10 mouse cellular contexts compared by ENCODE assay signal in genomic region chrX:134297195-134297594, GRCm38 (mm10). TPM values are rescaled to one million over a fixed set of nuclear protein-coding genes. Genes with fewer than 3 reads are reported as not detected.
DNase-seq lines count a peak whose midpoint lies in the region; ATAC-seq lines count a peak whose summit lies in the region.
"Had no signal": no experiment of that assay in that cellular context is flagged by ENCODE, and none has a peak within 500 bp of the region (broad histone marks: within the 10 kb centered on the region; RNA-seq: fewer than 3 reads in every experiment).

No protein-coding gene starts in this region.

- H3K9ac ChIP-seq in heart, embryonic 16.5 days (ENCODE audit: low read length) = peak overlapping the region; percentile 63
- H3K9ac ChIP-seq in forebrain, embryonic 11.5 days (ENCODE audit: low read length) = no peak overlapping the region
- H3K9ac ChIP-seq in midbrain, embryonic 11.5 days (ENCODE audit: low read length) = peak overlapping the region; percentile 33; the same call in 1 of the 2 replicates
- H3K9ac ChIP-seq: liver, embryonic 14.5 days had no signal

- H3K9me3 ChIP-seq in heart, embryonic 16.5 days (replicated peaks; ENCODE audit: control insufficient read depth, low read length) = no peaks in the 10 kb centered on the region
- H3K9me3 ChIP-seq in heart, embryonic 10.5 days = no peaks in the 10 kb centered on the region
- no peaks in the 10 kb centered on the region for H3K9me3 ChIP-seq in forebrain, embryonic 11.5 days (ENCODE audit: control insufficient read depth, low read length)
- H3K9me3 ChIP-seq in midbrain, embryonic 11.5 days (ENCODE audit: control insufficient read depth, low read length) = no peaks in the 10 kb centered on the region

- WGBS in heart, embryonic 16.5 days = 53% methylated on average over 4 of the region's 4 CpGs
- 35% methylated on average over 4 of the region's 4 CpGs for whole genome bisulfite sequencing in heart, embryonic 10.5 days
- WGBS in forebrain, embryonic 11.5 days = 31% methylated on average over 4 of the region's 4 CpGs
- WGBS in midbrain, embryonic 11.5 days = 29% methylated on average over 4 of the region's 4 CpGs

- H3K4me1 ChIP-seq in heart, embryonic 16.5 days (ENCODE audit: control insufficient read depth, insufficient read depth, low read length) = no peaks in the 10 kb centered on the region
- H3K4me1 ChIP-seq in heart, embryonic 10.5 days = 0 out of 2 replicates have a peak, but pooled peaks cover 5% of the 10 kb centered on the region
- H3K4me1 ChIP-seq in forebrain, embryonic 11.5 days (replicated peaks; ENCODE audit: control insufficient read depth, insufficient read depth, low read length) = no peaks in the 10 kb centered on the region
- no peaks in the 10 kb centered on the region; the same call in 1 of the 2 replicates for H3K4me1 ChIP-seq in midbrain, embryonic 11.5 days (ENCODE audit: control insufficient read depth, insufficient read depth, low read length)

- no peak for ATAC-seq in heart, embryonic 16.5 days (replicated peaks; ENCODE audit: extremely low read depth, insufficient read depth, low FRiP score)
- no peak for ATAC-seq in forebrain, embryonic 11.5 days (replicated peaks; ENCODE audit: low FRiP score)
- ATAC-seq in midbrain, embryonic 11.5 days (ENCODE audit: low FRiP score) = no peak
- no peak for ATAC-seq in erythroblast, adult 5-6 weeks (replicated peaks; ENCODE audit: low FRiP score, poor library complexity, severe bottlenecking)

- H3K36me3 ChIP-seq in heart, embryonic 16.5 days (ENCODE audit: control insufficient read depth, insufficient read depth) = no peaks in the 10 kb centered on the region
- no peaks in the 10 kb centered on the region for H3K36me3 ChIP-seq in heart, embryonic 10.5 days
- H3K36me3 ChIP-seq in forebrain, embryonic 11.5 days (ENCODE audit: control insufficient read depth, insufficient read depth, low read length) = no peaks in the 10 kb centered on the region
- H3K36me3 ChIP-seq in midbrain, embryonic 11.5 days (ENCODE audit: control insufficient read depth, insufficient read depth, low read length) = no peaks in the 10 kb centered on the region

- peak overlapping the region; percentile 71 for H3K4me2 ChIP-seq in heart, embryonic 16.5 days (ENCODE audit: low read depth, low read length)
- H3K4me2 ChIP-seq in forebrain, embryonic 11.5 days (ENCODE audit: low read depth, low read length, severe bottlenecking) = peak overlapping the region; percentile 53; the same call in 1 of the 2 replicates
- peak overlapping the region; percentile 51 for H3K4me2 ChIP-seq in midbrain, embryonic 11.5 days

- no peak for DNase-seq in heart, embryonic 10.5 days (ENCODE audit: low spot score)
- peak; percentile 36 for DNase-seq in cerebellum, adult 11-12 months
- DNase-seq in forebrain, embryonic 11.5 days (ENCODE audit: low spot score) = no peak
- DNase-seq in midbrain, embryonic 11.5 days (ENCODE audit: low spot score, missing footprints) = no peak
- no peak for DNase-seq in right cerebral cortex, postnatal 14 days
- no peak for DNase-seq in lung, adult 18-20 months

- H3K4me3 ChIP-seq in heart, embryonic 16.5 days (ENCODE audit: low read length) = peak overlapping the region; percentile 59
- H3K4me3 ChIP-seq in heart, embryonic 10.5 days = no peak overlapping the region
- H3K4me3 ChIP-seq in forebrain, embryonic 11.5 days (ENCODE audit: low read depth, low read length) = peak overlapping the region; percentile 39; the same call in 1 of the 2 replicates
- peak overlapping the region; percentile 40 for H3K4me3 ChIP-seq in midbrain, embryonic 11.5 days (ENCODE audit: low read depth, low read length)

- no peak overlapping the region for H3K27ac ChIP-seq in heart, embryonic 16.5 days (ENCODE audit: low read length)
- no peak overlapping the region for H3K27ac ChIP-seq in heart, embryonic 10.5 days
- H3K27ac ChIP-seq in forebrain, embryonic 11.5 days (ENCODE audit: low read depth, low read length) = no peak overlapping the region
- no peak overlapping the region for H3K27ac ChIP-seq in midbrain, embryonic 11.5 days (ENCODE audit: low read depth, low read length)
- H3K27ac ChIP-seq: liver, embryonic 14.5 days had no signal

- peaks cover 5% of the 10 kb centered on the region for H3K27me3 ChIP-seq in heart, embryonic 16.5 days (ENCODE audit: control insufficient read depth, insufficient read depth, low read length)
- H3K27me3 ChIP-seq in heart, embryonic 10.5 days (ENCODE audit: insufficient read depth, poor library complexity, severe bottlenecking) = peaks cover 39% of the 10 kb centered on the region
- peaks cover 10% of the 10 kb centered on the region for H3K27me3 ChIP-seq in forebrain, embryonic 11.5 days (ENCODE audit: control insufficient read depth, insufficient read depth, low read length)
- peaks cover 3% of the 10 kb centered on the region; the same call in 1 of the 2 replicates for H3K27me3 ChIP-seq in midbrain, embryonic 11.5 days (ENCODE audit: control insufficient read depth, insufficient read depth, low read length)
- H3K27me3 ChIP-seq: CH12.LX had no signal

RNA-seq across cellular contexts. Expression of gene Tmem35a, which starts 2.2 kb away (rescaled TPM):
- 23.7 and 24.3 TPM in 2 replicates for polyA plus RNA-seq in heart, embryonic 16.5 days (2015; fragmentation: Nextera tagmentation; extraction: Ambion mirVana)
- polyA plus RNA-seq in heart, embryonic 10.5 days (2016; fragmentation: Nextera tagmentation; extraction: Ambion mirVana) = 1.3 and 2.5 TPM in 2 replicates
- 19.9 and 20.5 TPM in 2 replicates for polyA plus RNA-seq in forebrain, embryonic 11.5 days (2014; fragmentation: Nextera tagmentation; extraction: Ambion mirVana)
- polyA plus RNA-seq in midbrain, embryonic 11.5 days (2014; fragmentation: Nextera tagmentation; extraction: Ambion mirVana) = 27.7 and 31.2 TPM in 2 replicates
- not detected in 2 replicates for total RNA-seq in erythroblast, adult 5-6 weeks (2015; ENCODE audit: low replicate concordance)
- not detected in 2 replicates for total RNA-seq in erythroblast, adult 5-6 weeks (2017; ENCODE audit: low replicate concordance)
- total RNA-seq: CH12.LX had no signal

RNA-seq across cellular contexts. Expression of gene Cenpi, which starts 10.7 kb away (rescaled TPM):
- 26.5 and 32.1 TPM in 2 replicates for polyA plus RNA-seq in heart, embryonic 16.5 days (2015; fragmentation: Nextera tagmentation; extraction: Ambion mirVana)
- 28.8 and 33.0 TPM in 2 replicates for polyA plus RNA-seq in heart, embryonic 10.5 days (2016; fragmentation: Nextera tagmentation; extraction: Ambion mirVana)
- polyA plus RNA-seq in forebrain, embryonic 11.5 days (2014; fragmentation: Nextera tagmentation; extraction: Ambion mirVana) = 33.7 and 34.2 TPM in 2 replicates
- polyA plus RNA-seq in midbrain, embryonic 11.5 days (2014; fragmentation: Nextera tagmentation; extraction: Ambion mirVana) = 27.7 and 31.9 TPM in 2 replicates
- total RNA-seq in erythroblast, adult 5-6 weeks (2015; ENCODE audit: low replicate concordance) = 15.6 and 15.9 TPM in 2 replicates
- total RNA-seq in erythroblast, adult 5-6 weeks (2017; ENCODE audit: low replicate concordance) = 12.8 and 15.8 TPM in 2 replicates

RNA-seq across cellular contexts. Expression of gene Trmt2b, which starts 20.4 kb away (rescaled TPM):
- polyA plus RNA-seq in heart, embryonic 16.5 days (2015; fragmentation: Nextera tagmentation; extraction: Ambion mirVana) = 44.1 and 46.3 TPM in 2 replicates
- polyA plus RNA-seq in heart, embryonic 10.5 days (2016; fragmentation: Nextera tagmentation; extraction: Ambion mirVana) = 20.7 and 29.8 TPM in 2 replicates
- polyA plus RNA-seq in forebrain, embryonic 11.5 days (2014; fragmentation: Nextera tagmentation; extraction: Ambion mirVana) = 10.2 and 10.8 TPM in 2 replicates
- 7.8 and 9.4 TPM in 2 replicates for polyA plus RNA-seq in midbrain, embryonic 11.5 days (2014; fragmentation: Nextera tagmentation; extraction: Ambion mirVana)
- total RNA-seq in erythroblast, adult 5-6 weeks (2015; ENCODE audit: low replicate concordance) = 8.6 and 16.9 TPM in 2 replicates
- total RNA-seq in erythroblast, adult 5-6 weeks (2017; ENCODE audit: low replicate concordance) = 6.6 and 8.2 TPM in 2 replicates
